Mouse (Mus musculus) lung, postnatal 0 days (tissue): Measurements from ENCODE around the gene Tmem117.

ENCODE experiments used
- CTCF ChIP-seq: IDR thresholded peaks from 2 replicates; pipeline ENCODE4 v1.5.1; 2016; ENCODE audit warnings: antibody characterized with exemption, mild to moderate bottlenecking
- EP300 ChIP-seq: IDR thresholded peaks from 2 replicates; pipeline ENCODE4 v1.6.1; 2016; ENCODE audit warnings: antibody characterized with exemption, mild to moderate bottlenecking, control low read depth

- TF ChIP-seq CTCF (no peak), EP300 (no peak)
Observed at GRCm38 (mm10) chr15:94687176-94687575, 58.1 kb downstream of the Tmem117 start.
